Mouse (Mus musculus) limb, embryonic 15.5 days (tissue): ENCODE measurements at regions not wholly inside any gene's neighbourhood (a gene's known extent, or its start where the extent isn't known, plus 50 kb on each side); places are given as distances from the start of the nearest gene placed in this dataset.

Experiments
- ATAC-seq: fragments of 200-750 bp; cut with Nextera tagmentation; 2 replicates; pipeline ENCODE4 v1.8.0; 2017; ENCODE audit warnings: low read depth, moderate TSS enrichment; ENCODE audit not compliant: insufficient number of reproducible peaks, low FRiP score, low TSS enrichment
- H3K27ac ChIP-seq: fragments of 300-500 bp; sonication (generic); 2 replicates; pipeline ENCODE4 v1.5.1; 2015; ENCODE audit warnings: moderate library complexity, mild to moderate bottlenecking, inconsistent platforms
- H3K27me3 ChIP-seq: fragments of 300-500 bp; sonication (generic); 2 replicates; pipeline ENCODE4 v1.6.1; 2015; ENCODE audit warnings: inconsistent platforms
- H3K36me3 ChIP-seq: fragments of 300-500 bp; sonication (generic); 2 replicates; pipeline ENCODE4 v1.6.1; 2015; ENCODE audit warnings: inconsistent platforms
- H3K4me1 ChIP-seq: fragments of 300-500 bp; sonication (generic); 2 replicates; pipeline ENCODE4 v1.6.1; 2015; ENCODE audit warnings: inconsistent platforms
- H3K4me2 ChIP-seq: fragments of 300-500 bp; sonication (generic); 2 replicates; pipeline ENCODE4 v1.6.1; 2015; ENCODE audit warnings: mild to moderate bottlenecking, inconsistent platforms
- H3K4me3 ChIP-seq: fragments of 300-500 bp; sonication (generic); 2 replicates; pipeline ENCODE4 v1.5.1; 2015; ENCODE audit warnings: mild to moderate bottlenecking, inconsistent platforms
- H3K9ac ChIP-seq: fragments of 300-500 bp; sonication (generic); 2 replicates; pipeline ENCODE4 v1.6.1; 2015; ENCODE audit warnings: inconsistent platforms
- H3K9me3 ChIP-seq: fragments of 300-500 bp; sonication (generic); 2 replicates; pipeline ENCODE4 v1.6.1; 2016; ENCODE audit warnings: inconsistent platforms
- WGBS: fragments of 180-500 bp; shearing (Covaris S2); methylation state at CpG from one replicate; pipeline ENCODE4 v1.1.7; 2015; 5-methylcytosine and 5-hydroxymethylcytosine counted together

DNA sequence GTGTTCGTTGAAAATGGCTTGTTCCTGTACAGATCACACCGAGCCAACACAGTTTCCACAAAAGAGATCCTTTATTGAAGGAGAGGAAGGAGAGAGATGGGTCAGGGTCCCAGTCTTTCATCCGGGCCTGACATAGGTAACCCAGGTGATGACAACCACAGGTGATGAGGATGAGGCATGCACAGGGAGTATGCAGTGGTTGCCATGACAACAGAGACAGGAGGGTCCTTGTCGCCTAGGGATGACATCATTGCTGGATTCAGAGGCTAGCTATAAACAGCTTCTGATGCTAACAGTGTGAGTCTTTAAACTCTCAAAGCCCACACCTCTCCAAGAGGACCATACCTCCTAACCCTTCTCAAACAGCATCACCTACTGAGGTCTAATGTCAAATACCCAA, 327.0 kb upstream of the Prox1 start:
- no peaks in the 10 kb centered on the region for H3K36me3 ChIP-seq
- no peaks in the 10 kb centered on the region for H3K4me1 ChIP-seq
- no peak overlapping the region for H3K4me3 ChIP-seq
- H3K4me2 ChIP-seq: no peak overlapping the region
- no peak overlapping the region for H3K9ac ChIP-seq
- WGBS: 84% methylated on average over 4 of the region's 4 CpGs
- no peaks in the 10 kb centered on the region for H3K27me3 ChIP-seq
- no peak for ATAC-seq
- no peak overlapping the region for H3K27ac ChIP-seq
- H3K9me3 ChIP-seq: no peaks in the 10 kb centered on the region

DNA sequence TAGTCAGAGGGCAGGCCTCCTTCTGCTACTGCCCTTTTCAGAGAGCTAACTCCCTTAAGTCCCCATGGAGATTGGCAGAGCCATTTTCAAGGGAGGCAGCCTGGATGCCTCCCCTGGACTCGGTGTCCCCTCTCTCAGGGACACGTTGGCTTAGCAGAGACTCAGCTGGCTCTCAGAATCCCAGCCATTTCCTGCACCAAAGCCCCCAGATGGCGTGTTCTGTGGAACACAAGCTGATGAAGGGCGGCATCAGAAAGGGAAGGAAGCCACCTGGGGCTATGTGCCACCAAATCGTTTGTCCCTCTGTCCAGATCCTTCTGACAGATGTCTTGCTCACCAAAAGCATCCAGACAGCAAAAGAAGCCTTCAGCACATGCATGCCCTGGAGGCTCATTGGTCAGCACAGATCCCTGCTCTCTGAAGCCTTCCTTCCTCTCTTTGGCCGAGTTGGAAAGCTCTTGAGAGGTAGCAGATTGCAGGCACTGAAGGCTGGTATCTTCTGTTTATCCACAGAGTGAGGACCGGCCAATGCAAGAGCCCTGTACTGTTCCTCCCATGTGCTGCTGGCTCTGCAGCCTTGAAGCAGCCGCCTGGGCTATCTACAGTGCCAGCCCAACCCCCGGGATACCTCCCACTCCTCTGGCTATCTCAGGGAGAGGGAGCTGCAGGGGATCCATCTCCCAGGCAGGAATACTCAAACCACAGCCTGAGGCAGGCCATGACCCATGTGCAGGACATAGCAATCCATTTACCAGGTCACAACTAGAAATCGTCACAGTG, 325.4 kb upstream of the Prox1 start:
- Histone ChIP-seq H3K9ac (no peak overlapping the region), H3K4me2 (no peak overlapping the region), H3K4me1 (no peaks in the 10 kb centered on the region), H3K9me3 (no peaks in the 10 kb centered on the region), H3K4me3 (no peak overlapping the region), H3K36me3 (no peaks in the 10 kb centered on the region), H3K27ac (no peak overlapping the region), H3K27me3 (no peaks in the 10 kb centered on the region)
- 46% methylated on average over 10 of the region's 10 CpGs for WGBS
- ATAC-seq: no peak

DNA sequence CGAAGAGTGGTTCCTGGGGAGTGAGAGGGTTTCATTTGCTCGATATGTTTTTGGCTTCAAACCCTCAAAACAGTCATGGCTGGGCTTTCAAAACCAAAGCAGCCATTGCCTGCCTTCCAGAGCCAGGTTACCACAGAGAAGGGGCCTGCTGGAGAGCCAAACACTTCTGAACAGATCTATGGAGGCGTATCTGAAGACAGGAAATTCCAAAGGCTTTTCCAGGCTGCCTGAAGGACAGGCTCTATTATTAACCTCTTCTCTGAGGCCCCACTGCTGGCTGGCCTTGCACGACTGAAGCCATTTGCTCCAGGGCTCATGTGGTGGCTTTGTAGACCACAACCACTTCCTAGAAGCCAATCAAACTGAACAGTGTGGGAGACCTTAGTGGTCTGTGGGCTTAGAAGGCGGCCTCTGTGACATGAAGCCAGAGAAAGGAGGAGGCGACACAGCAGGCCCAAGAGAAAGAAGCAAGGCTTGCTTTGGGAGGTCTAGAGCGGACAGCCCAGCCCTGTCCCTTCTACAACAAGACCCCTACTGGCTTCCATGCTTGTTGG, 316.1 kb upstream of the Prox1 start:
- Histone ChIP-seq H3K36me3 (no peaks in the 10 kb centered on the region), H3K4me3 (no peak overlapping the region), H3K27me3 (no peaks in the 10 kb centered on the region), H3K9me3 (no peaks in the 10 kb centered on the region; the same call in 1 of the 2 replicates), H3K9ac (no peak overlapping the region), H3K27ac (no peak overlapping the region), H3K4me1 (no peaks in the 10 kb centered on the region), H3K4me2 (no peak overlapping the region)
- no peak for ATAC-seq
- 61% methylated on average over 7 of the region's 7 CpGs for WGBS

DNA sequence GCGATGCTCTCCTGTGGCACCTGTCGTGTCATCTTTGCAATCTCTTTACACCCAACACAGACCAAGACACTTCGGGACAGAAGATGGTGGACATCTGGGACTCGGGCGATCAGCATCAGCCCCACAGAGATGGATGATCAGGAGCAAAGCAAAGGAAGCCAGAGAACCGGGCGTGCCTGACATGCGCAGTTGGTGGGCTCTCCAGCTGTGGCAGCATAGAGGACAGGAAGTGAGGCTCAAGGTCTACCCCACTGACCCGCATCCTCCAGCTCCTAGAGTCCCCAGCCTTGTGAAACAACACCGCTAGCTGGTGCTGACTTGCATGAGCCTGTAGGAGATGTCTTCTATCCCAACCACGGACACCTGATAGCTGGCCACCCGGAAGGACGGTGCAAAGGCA, 312.9 kb upstream of the Prox1 start:
- WGBS: 86% methylated on average over 13 of the region's 13 CpGs

DNA sequence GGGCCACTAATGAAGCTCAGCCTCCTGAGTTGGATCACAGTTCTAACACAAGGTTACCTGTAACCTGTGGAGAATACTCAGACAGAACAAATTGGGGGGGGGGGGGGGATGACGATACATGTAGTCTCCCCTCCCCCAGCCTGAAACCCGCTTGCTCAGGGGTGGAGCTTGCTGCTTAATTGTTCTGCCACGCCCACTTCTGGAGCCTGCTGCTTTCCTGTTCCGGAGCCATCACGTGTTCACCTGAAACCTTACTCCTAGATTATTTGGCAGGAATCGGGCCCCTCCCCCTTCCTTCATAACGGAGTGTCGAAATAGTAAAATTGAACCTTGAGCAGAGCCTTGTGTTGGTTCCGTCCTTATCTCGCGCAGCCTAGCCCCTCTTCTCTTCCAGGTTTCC, 310.6 kb upstream of the Prox1 start:
- 60% methylated on average over 11 of the region's 11 CpGs for WGBS
- H3K9ac ChIP-seq: no peak overlapping the region
- H3K4me3 ChIP-seq: no peak overlapping the region
- no peaks in the 10 kb centered on the region for H3K27me3 ChIP-seq
- H3K4me1 ChIP-seq: no peaks in the 10 kb centered on the region
- H3K9me3 ChIP-seq: no peaks in the 10 kb centered on the region; the same call in 1 of the 2 replicates
- H3K4me2 ChIP-seq: no peak overlapping the region
- no peaks in the 10 kb centered on the region for H3K36me3 ChIP-seq
- ATAC-seq: no peak
- H3K27ac ChIP-seq: no peak overlapping the region

More for the DNA sequence above, 312.9 kb upstream of the Prox1 start:
- H3K9ac ChIP-seq: no peak overlapping the region
- no peaks in the 10 kb centered on the region; the same call in 1 of the 2 replicates for H3K9me3 ChIP-seq
- H3K4me3 ChIP-seq: no peak overlapping the region
- H3K27ac ChIP-seq: no peak overlapping the region
- H3K36me3 ChIP-seq: no peaks in the 10 kb centered on the region
- H3K4me2 ChIP-seq: no peak overlapping the region
- no peaks in the 10 kb centered on the region for H3K4me1 ChIP-seq
- no peaks in the 10 kb centered on the region for H3K27me3 ChIP-seq
- ATAC-seq: no peak

DNA sequence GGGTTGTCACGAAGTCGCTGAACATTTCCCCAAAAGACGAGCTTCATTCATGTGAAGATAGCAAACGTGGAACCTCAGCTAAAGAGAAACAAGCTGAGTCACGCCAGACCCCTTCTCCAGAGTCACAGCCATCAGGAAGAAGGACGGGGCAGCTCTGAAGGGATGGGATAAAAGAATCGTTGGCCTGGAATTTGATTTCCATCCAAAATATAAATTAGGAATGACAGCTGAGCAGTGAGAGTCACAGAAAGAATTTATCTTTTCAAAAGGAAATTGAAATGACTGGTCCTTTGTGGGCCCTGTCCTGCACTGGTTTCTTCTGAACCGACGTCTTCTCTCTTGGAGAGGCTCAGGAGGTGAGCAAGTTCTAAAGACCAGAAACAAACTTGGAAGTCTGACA, 310.1 kb upstream of the Prox1 start:
- Histone ChIP-seq H3K9me3 (no peaks in the 10 kb centered on the region; the same call in 1 of the 2 replicates), H3K4me3 (no peak overlapping the region), H3K27me3 (no peaks in the 10 kb centered on the region), H3K4me2 (no peak overlapping the region), H3K4me1 (no peaks in the 10 kb centered on the region), H3K36me3 (no peaks in the 10 kb centered on the region), H3K27ac (no peak overlapping the region), H3K9ac (no peak overlapping the region)
- no peak for ATAC-seq
- 66% methylated on average over 9 of the region's 9 CpGs for WGBS

DNA sequence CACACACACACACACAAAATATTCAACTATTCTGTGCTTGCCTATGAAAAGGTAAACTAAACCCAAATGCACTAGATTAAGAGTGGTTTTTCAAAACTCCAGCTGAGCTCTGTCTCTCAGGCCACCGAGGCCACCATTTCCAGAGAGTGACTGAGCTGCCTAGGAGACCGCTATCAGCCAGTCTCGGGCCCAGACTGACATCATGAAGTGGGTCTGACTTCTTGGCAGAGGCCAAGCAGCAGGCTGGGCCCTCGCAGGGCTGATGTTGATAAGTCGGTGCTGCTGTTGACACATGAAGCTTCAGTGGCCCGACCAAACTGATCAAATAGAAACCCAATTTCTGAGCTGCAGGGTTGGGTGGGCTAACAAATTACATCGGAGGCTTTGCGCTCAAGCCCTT, 302.2 kb upstream of the Prox1 start:
- WGBS: 83% methylated on average over 8 of the region's 8 CpGs
- Histone ChIP-seq H3K9ac (no peak overlapping the region), H3K27ac (no peak overlapping the region), H3K36me3 (no peaks in the 10 kb centered on the region), H3K4me2 (no peak overlapping the region), H3K9me3 (no peaks in the 10 kb centered on the region), H3K27me3 (no peaks in the 10 kb centered on the region), H3K4me1 (no peaks in the 10 kb centered on the region), H3K4me3 (no peak overlapping the region)
- ATAC-seq: no peak

DNA sequence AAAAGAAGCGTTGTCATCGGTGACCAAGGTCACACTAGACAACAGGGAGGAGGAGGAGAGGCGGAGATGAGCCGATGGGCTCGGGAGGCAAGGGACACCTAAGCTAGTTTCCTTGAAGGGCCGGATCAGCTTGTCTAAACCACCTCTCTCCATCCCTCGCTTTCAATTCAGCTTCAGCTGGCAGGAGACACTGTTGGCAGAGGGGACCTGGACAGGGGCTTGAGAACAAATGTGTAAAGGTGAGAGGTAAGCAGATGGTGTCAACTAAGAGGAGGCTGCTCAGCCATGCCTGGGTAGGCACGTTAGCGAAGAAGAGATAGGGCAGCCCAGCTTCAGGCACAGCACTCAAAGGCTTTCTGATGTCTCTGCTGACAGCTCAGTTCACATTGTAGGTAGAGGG, 299.8 kb upstream of the Prox1 start:
- Histone ChIP-seq H3K9me3 (no peaks in the 10 kb centered on the region), H3K36me3 (no peaks in the 10 kb centered on the region), H3K4me1 (no peaks in the 10 kb centered on the region), H3K4me2 (no peak overlapping the region), H3K4me3 (no peak overlapping the region), H3K27me3 (no peaks in the 10 kb centered on the region), H3K9ac (no peak overlapping the region), H3K27ac (no peak overlapping the region)
- no peak for ATAC-seq
- 82% methylated on average over 9 of the region's 9 CpGs for WGBS

DNA sequence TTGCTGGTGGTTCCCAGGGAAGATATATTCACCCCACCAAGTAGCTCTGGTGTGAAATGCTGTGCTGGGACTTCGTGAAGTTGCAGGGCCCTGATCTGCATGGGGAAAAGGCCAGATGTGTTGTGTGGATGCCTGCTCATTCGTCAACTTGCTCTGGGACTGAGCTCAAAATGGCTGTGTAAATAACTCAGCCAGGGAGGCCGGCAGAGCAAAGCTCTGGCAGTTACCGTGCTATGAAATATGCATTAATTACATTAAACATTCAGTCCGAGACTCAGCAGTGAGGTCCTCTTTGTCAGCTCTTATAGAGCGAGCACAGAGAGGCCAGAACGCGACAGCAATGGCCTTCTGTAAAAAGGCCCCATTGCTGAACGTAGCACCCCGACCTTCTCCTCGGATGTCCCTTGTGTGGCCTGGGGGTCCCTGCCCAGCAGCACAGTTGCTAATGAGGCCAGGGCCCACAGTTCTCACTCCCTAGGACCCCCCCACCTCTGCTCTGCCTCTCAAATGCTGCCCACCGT, 287.1 kb upstream of the Prox1 start:
- Histone ChIP-seq H3K36me3 (no peaks in the 10 kb centered on the region), H3K9ac (no peak overlapping the region), H3K27ac (no peak overlapping the region), H3K4me2 (no peak overlapping the region), H3K27me3 (no peaks in the 10 kb centered on the region), H3K4me1 (no peaks in the 10 kb centered on the region), H3K4me3 (no peak overlapping the region), H3K9me3 (no peaks in the 10 kb centered on the region)
- WGBS: 72% methylated on average over 12 of the region's 12 CpGs
- no peak for ATAC-seq

GRCm38 (mm10) chr1:190453549-190453948, 283.0 kb upstream of the Prox1 start:
- WGBS: 94% methylated on average over 10 of the region's 10 CpGs
- H3K4me3 ChIP-seq: no peak overlapping the region

GRCm38 (mm10) chr1:190452115-190452842, 281.8 kb upstream of the Prox1 start:
- Histone ChIP-seq H3K36me3 (no peaks in the 10 kb centered on the region), H3K4me2 (no peak overlapping the region), H3K27me3 (peaks cover 14% of the 10 kb centered on the region), H3K9me3 (no peaks in the 10 kb centered on the region), H3K4me3 (no peak overlapping the region), H3K27ac (no peak overlapping the region), H3K4me1 (no peaks in the 10 kb centered on the region), H3K9ac (no peak overlapping the region)
- ATAC-seq: no peak
- WGBS: 69% methylated on average over 11 of the region's 11 CpGs

More at GRCm38 (mm10) chr1:190453549-190453948, 283.0 kb upstream of the Prox1 start:
- Histone ChIP-seq H3K4me1 (no peaks in the 10 kb centered on the region), H3K9ac (no peak overlapping the region), H3K27me3 (0 out of 2 replicates have a peak, but pooled peaks cover 3% of the 10 kb centered on the region), H3K9me3 (no peaks in the 10 kb centered on the region), H3K27ac (no peak overlapping the region), H3K36me3 (no peaks in the 10 kb centered on the region), H3K4me2 (no peak overlapping the region)
- no peak for ATAC-seq

DNA sequence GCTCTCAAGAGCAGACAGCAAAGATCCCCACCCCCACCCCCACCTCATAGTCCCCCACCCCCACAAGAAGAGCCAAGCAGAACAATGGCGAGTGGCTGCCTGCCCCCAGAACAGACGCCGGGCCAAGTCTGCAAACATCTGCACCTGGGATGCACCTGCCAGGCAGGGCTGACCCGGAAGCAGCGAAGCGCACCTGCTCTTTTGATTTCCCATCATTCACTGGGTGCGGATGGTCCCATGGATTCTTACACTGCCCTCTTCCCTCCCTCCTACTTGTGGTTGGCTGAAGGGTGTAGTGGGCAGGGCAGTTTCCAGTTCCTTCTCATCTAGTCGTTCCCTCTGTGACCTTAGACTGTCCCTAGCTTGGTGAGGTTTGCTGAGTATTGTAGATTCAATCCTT, 277.7 kb upstream of the Prox1 start:
- no peak for ATAC-seq
- no peak overlapping the region for H3K9ac ChIP-seq
- no peak overlapping the region for H3K27ac ChIP-seq
- WGBS: 15% methylated on average over 8 of the region's 8 CpGs
- no peak overlapping the region for H3K4me2 ChIP-seq
- no peak overlapping the region for H3K4me3 ChIP-seq
- H3K4me1 ChIP-seq: no peaks in the 10 kb centered on the region
- peaks cover 20% of the 10 kb centered on the region for H3K27me3 ChIP-seq
- H3K36me3 ChIP-seq: no peaks in the 10 kb centered on the region
- no peaks in the 10 kb centered on the region for H3K9me3 ChIP-seq
